Mouse (Mus musculus) midbrain, embryonic 10.5 days (tissue): ENCODE data around the gene Zfp622. TPM values are rescaled to one million over a fixed set of nuclear protein-coding genes. Genes with fewer than 3 reads are reported as not detected.
A peak's percentile ranks its signal among the peaks of the same experiment; 100 is the strongest.

Experiments
- DNase-seq: peaks from one replicate; pipeline ENCODE4 v3.0.0-alpha.2; 2017; ENCODE audit warnings: low spot score
- H3K27ac ChIP-seq: fragments of 300-500 bp; sonication (generic); replicated peaks from 2 replicates; pipeline ENCODE4 v1.5.1; 2016; ENCODE audit warnings: mild to moderate bottlenecking
- H3K27me3 ChIP-seq: fragments of 300-500 bp; sonication (generic); 2 replicates; pipeline ENCODE4 v1.6.1; 2016; ENCODE audit warnings: low read depth, mild to moderate bottlenecking; ENCODE audit not compliant: poor library complexity, severe bottlenecking
- H3K36me3 ChIP-seq: fragments of 300-500 bp; sonication (generic); 2 replicates; pipeline ENCODE4 v1.6.1; 2016; ENCODE audit warnings: mild to moderate bottlenecking, moderate library complexity
- H3K4me1 ChIP-seq: fragments of 300-500 bp; sonication (generic); 2 replicates; pipeline ENCODE4 v1.6.1; 2016
- H3K4me3 ChIP-seq: fragments of 300-500 bp; sonication (generic); 2 replicates; pipeline ENCODE4 v1.5.1; 2016; ENCODE audit warnings: mild to moderate bottlenecking, moderate library complexity
- H3K9me3 ChIP-seq: fragments of 300-500 bp; sonication (generic); replicated peaks from 2 replicates; pipeline ENCODE4 v1.6.1; 2016; ENCODE audit warnings: mild to moderate bottlenecking
- WGBS: fragments of 180-500 bp; shearing (Covaris S2); methylation state at CpG from one replicate; pipeline ENCODE4 v1.1.7; 2016; 5-methylcytosine and 5-hydroxymethylcytosine counted together
- polyA plus RNA-seq: library from polyadenylated mRNA; unstranded; fragments of >200 nt; fragmentation: Nextera tagmentation; extraction: Ambion mirVana; gene quantifications from 2 replicates; pipeline ENCODE4 v1.2.1, GENCODE M21; 2016

Gene Zfp622
- polyA plus RNA-seq: 24.1 and 24.4 TPM in 2 replicates

GRCm38 (mm10) chr15:25984067-25984733, at the start of gene Zfp622:
Gene Zfp622 (plus strand): TSS chr15:25984366.
- DNase-seq: peak; percentile 97
- no peaks in the 10 kb centered on the region for H3K9me3 ChIP-seq
- H3K27me3 ChIP-seq: no peaks in the 10 kb centered on the region
- peaks cover 18% of the 10 kb centered on the region for H3K4me1 ChIP-seq
- WGBS: under 1% methylated on average over 57 of the region's 57 CpGs
- H3K36me3 ChIP-seq: peaks cover 28% of the 10 kb centered on the region
- peak within 1 kb of the TSS; percentile 91 for H3K27ac ChIP-seq
- peak within 1 kb of the TSS; percentile 100 for H3K4me3 ChIP-seq

- no peaks in the 10 kb centered on the region for H3K27me3 ChIP-seq
- WGBS: 81% methylated on average over 7 of the region's 7 CpGs
- no peak for DNase-seq
- H3K36me3 ChIP-seq: no peaks in the 10 kb centered on the region
- H3K4me3 ChIP-seq: no peak overlapping the region
- H3K4me1 ChIP-seq: peaks cover 5% of the 10 kb centered on the region
- H3K27ac ChIP-seq: no peak overlapping the region
- H3K9me3 ChIP-seq: no peaks in the 10 kb centered on the region
Observed at GRCm38 (mm10) chr15:25934411-25934810, 49.8 kb upstream of the Zfp622 start.

GRCm38 (mm10) chr15:25938496-25938895, 45.7 kb upstream of the Zfp622 start:
- H3K9me3 ChIP-seq: no peaks in the 10 kb centered on the region
- H3K27me3 ChIP-seq: no peaks in the 10 kb centered on the region
- DNase-seq: no peak
- peaks cover 10% of the 10 kb centered on the region for H3K4me1 ChIP-seq
- no peak overlapping the region for H3K27ac ChIP-seq
- no peak overlapping the region for H3K4me3 ChIP-seq
- 88% methylated on average over 7 of the region's 7 CpGs for WGBS
- H3K36me3 ChIP-seq: no peaks in the 10 kb centered on the region

- Histone ChIP-seq H3K4me1 (peaks cover 10% of the 10 kb centered on the region), H3K36me3 (no peaks in the 10 kb centered on the region), H3K27me3 (no peaks in the 10 kb centered on the region), H3K27ac (no peak overlapping the region), H3K9me3 (no peaks in the 10 kb centered on the region), H3K4me3 (no peak overlapping the region)
- peak; percentile 19 for DNase-seq
- WGBS: 43% methylated on average over 24 of the region's 24 CpGs
Observed at GRCm38 (mm10) chr15:25940397-25941377, 43.5 kb upstream of the Zfp622 start.

- Histone ChIP-seq H3K4me3 (no peak overlapping the region), H3K27ac (no peak overlapping the region), H3K27me3 (no peaks in the 10 kb centered on the region), H3K36me3 (no peaks in the 10 kb centered on the region), H3K9me3 (no peaks in the 10 kb centered on the region), H3K4me1 (peaks cover 10% of the 10 kb centered on the region)
- 83% methylated on average over 11 of the region's 11 CpGs for WGBS
- DNase-seq: no peak
Observed at GRCm38 (mm10) chr15:25941514-25941913, 42.7 kb upstream of the Zfp622 start.

GRCm38 (mm10) chr15:25942415-25942814, 41.8 kb upstream of the Zfp622 start:
- H3K9me3 ChIP-seq: no peaks in the 10 kb centered on the region
- WGBS: 68% methylated on average over 4 of the region's 4 CpGs
- peaks cover 10% of the 10 kb centered on the region for H3K4me1 ChIP-seq
- DNase-seq: no peak
- no peaks in the 10 kb centered on the region for H3K27me3 ChIP-seq
- H3K36me3 ChIP-seq: no peaks in the 10 kb centered on the region
- H3K4me3 ChIP-seq: no peak overlapping the region
- H3K27ac ChIP-seq: no peak overlapping the region

GRCm38 (mm10) chr15:25943386-25944137, 40.6 kb upstream of the Zfp622 start:
- Histone ChIP-seq H3K4me1 (peaks cover 10% of the 10 kb centered on the region), H3K36me3 (no peaks in the 10 kb centered on the region), H3K27ac (no peak overlapping the region), H3K4me3 (no peak overlapping the region), H3K27me3 (no peaks in the 10 kb centered on the region), H3K9me3 (no peaks in the 10 kb centered on the region)
- WGBS: 90% methylated on average over 15 of the region's 15 CpGs
- DNase-seq: no peak

- Histone ChIP-seq H3K27ac (no peak overlapping the region), H3K4me3 (no peak overlapping the region), H3K4me1 (peaks cover 12% of the 10 kb centered on the region), H3K36me3 (no peaks in the 10 kb centered on the region), H3K27me3 (no peaks in the 10 kb centered on the region), H3K9me3 (no peaks in the 10 kb centered on the region)
- no peak for DNase-seq
- 87% methylated on average over 8 of the region's 8 CpGs for WGBS
Observed at GRCm38 (mm10) chr15:25945224-25945623, 38.9 kb upstream of the Zfp622 start.

GRCm38 (mm10) chr15:25946482-25946881, 37.7 kb upstream of the Zfp622 start:
- Histone ChIP-seq H3K9me3 (no peaks in the 10 kb centered on the region), H3K36me3 (no peaks in the 10 kb centered on the region), H3K4me3 (no peak overlapping the region), H3K27ac (no peak overlapping the region), H3K4me1 (0 out of 2 replicates have a peak, but pooled peaks cover 3% of the 10 kb centered on the region), H3K27me3 (no peaks in the 10 kb centered on the region)
- DNase-seq: no peak
- WGBS: 90% methylated on average over 7 of the region's 7 CpGs

- Histone ChIP-seq H3K36me3 (no peaks in the 10 kb centered on the region), H3K27me3 (no peaks in the 10 kb centered on the region), H3K4me1 (0 out of 2 replicates have a peak, but pooled peaks cover 3% of the 10 kb centered on the region), H3K9me3 (no peaks in the 10 kb centered on the region), H3K4me3 (no peak overlapping the region), H3K27ac (no peak overlapping the region)
- DNase-seq: no peak
- 81% methylated on average over 8 of the region's 8 CpGs for WGBS
Observed at GRCm38 (mm10) chr15:25947383-25947782, 36.8 kb upstream of the Zfp622 start.

GRCm38 (mm10) chr15:25948257-25949223, 35.6 kb upstream of the Zfp622 start:
- Histone ChIP-seq H3K36me3 (no peaks in the 10 kb centered on the region), H3K9me3 (no peaks in the 10 kb centered on the region), H3K27me3 (no peaks in the 10 kb centered on the region), H3K27ac (no peak overlapping the region), H3K4me3 (no peak overlapping the region), H3K4me1 (0 out of 2 replicates have a peak, but pooled peaks cover 3% of the 10 kb centered on the region)
- no peak for DNase-seq
- 89% methylated on average over 26 of the region's 26 CpGs for WGBS
